Mouse (Mus musculus) stomach, embryonic 16.5 days (tissue): ENCODE measurements at regions not wholly inside any gene's neighbourhood (a gene's known extent, or its start where the extent isn't known, plus 50 kb on each side); places are given as distances from the start of the nearest gene placed in this dataset.

Source experiments
- ATAC-seq: fragments of 200-750 bp; cut with Nextera tagmentation; 2 replicates; pipeline ENCODE4 v1.8.0; 2017; ENCODE audit warnings: moderate number of reproducible peaks, moderate TSS enrichment; ENCODE audit not compliant: insufficient read depth, low FRiP score
- H3K27ac ChIP-seq: fragments of 300-500 bp; sonication (generic); 2 replicates; pipeline ENCODE4 v1.5.1; 2014; ENCODE audit warnings: low read length
- H3K27me3 ChIP-seq: fragments of 300-500 bp; sonication (generic); 2 replicates; pipeline ENCODE4 v1.6.1; 2014; ENCODE audit warnings: low read length, control low read depth, mixed read lengths; ENCODE audit not compliant: control insufficient read depth, insufficient read depth
- H3K36me3 ChIP-seq: fragments of 300-500 bp; sonication (generic); 2 replicates; pipeline ENCODE4 v1.6.1; 2014; ENCODE audit warnings: low read length; ENCODE audit not compliant: control insufficient read depth, insufficient read depth
- H3K4me1 ChIP-seq: fragments of 300-500 bp; sonication (generic); 2 replicates; pipeline ENCODE4 v1.6.1; 2014; ENCODE audit warnings: low read length, control low read depth, mixed read lengths; ENCODE audit not compliant: control insufficient read depth, insufficient read depth
- H3K4me2 ChIP-seq: fragments of 300-500 bp; sonication (generic); 2 replicates; pipeline ENCODE4 v1.6.1; 2014; ENCODE audit warnings: low read depth, low read length, mixed read lengths
- H3K4me3 ChIP-seq: fragments of 300-500 bp; sonication (generic); replicated peaks from 2 replicates; pipeline ENCODE4 v1.5.1; 2014; ENCODE audit warnings: mild to moderate bottlenecking, low read length
- H3K9ac ChIP-seq: fragments of 300-500 bp; sonication (generic); 2 replicates; pipeline ENCODE4 v1.6.1; 2014; ENCODE audit warnings: low read length
- H3K9me3 ChIP-seq: fragments of 300-500 bp; sonication (generic); replicated peaks from 2 replicates; pipeline ENCODE4 v1.6.1; 2016; ENCODE audit warnings: low read length, control low read depth; ENCODE audit not compliant: control insufficient read depth
- WGBS: fragments of 180-500 bp; shearing (Covaris S2); extraction: QIAGEN DNeasy Blood & Tissue Kit; methylation state at CpG from one replicate; pipeline ENCODE4 v1.1.7; 2014; 5-methylcytosine and 5-hydroxymethylcytosine counted together

DNA sequence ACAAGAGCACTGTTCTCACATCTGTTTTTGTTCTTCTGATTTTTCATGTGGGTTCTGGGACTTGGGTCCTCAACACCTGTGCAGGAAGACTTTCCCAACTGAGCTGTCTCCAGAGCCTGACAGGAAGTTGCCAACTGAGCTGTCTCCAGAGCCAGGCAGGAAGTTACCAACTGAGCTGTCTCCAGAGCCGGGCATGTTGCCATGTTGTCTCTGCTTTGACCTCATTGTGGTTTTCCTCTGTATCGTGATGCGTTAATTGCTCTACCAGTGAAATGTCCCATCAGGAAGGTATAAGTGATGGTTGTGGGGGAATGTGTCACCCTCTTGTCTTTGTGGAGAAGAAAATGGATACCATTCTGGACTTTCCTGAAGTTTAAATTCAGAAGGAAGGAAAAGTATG lies 54.4 kb upstream of the Olfm4 start:
- Histone ChIP-seq H3K9me3 (no peaks in the 10 kb centered on the region), H3K4me2 (no peak overlapping the region), H3K27ac (no peak overlapping the region), H3K36me3 (no peaks in the 10 kb centered on the region), H3K9ac (no peak overlapping the region), H3K27me3 (no peaks in the 10 kb centered on the region), H3K4me3 (no peak overlapping the region), H3K4me1 (no peaks in the 10 kb centered on the region)
- ATAC-seq: no peak
- 76% methylated on average over 3 of the region's 3 CpGs for WGBS

DNA sequence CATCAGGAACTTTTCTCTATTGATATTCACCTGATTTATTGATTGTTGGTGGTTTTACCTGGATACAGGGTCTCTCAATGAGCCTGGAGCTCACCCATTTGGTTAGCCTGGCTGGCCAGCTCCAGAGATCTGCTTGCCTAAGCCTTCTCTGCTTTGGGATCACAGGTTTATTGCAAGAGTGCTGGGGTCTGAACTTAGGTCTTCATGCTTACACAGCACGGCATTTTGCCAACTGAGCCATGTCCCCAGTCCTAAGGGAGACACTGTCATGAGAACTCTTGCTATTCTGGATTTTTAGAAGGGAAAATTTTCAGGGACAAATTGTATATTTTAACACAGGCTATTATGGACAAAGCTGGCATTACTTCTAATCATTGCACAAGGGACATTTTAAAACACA lies 56.7 kb upstream of the Olfm4 start:
- Histone ChIP-seq H3K36me3 (no peaks in the 10 kb centered on the region), H3K4me2 (no peak overlapping the region), H3K27ac (no peak overlapping the region), H3K9me3 (no peaks in the 10 kb centered on the region), H3K27me3 (no peaks in the 10 kb centered on the region), H3K9ac (no peak overlapping the region), H3K4me1 (no peaks in the 10 kb centered on the region), H3K4me3 (no peak overlapping the region)
- ATAC-seq: no peak
- WGBS: 79% methylated on average over 1 of the region's 1 CpGs

- Histone ChIP-seq H3K36me3 (no peaks in the 10 kb centered on the region), H3K9ac (no peak overlapping the region), H3K4me3 (no peak overlapping the region), H3K27me3 (no peaks in the 10 kb centered on the region), H3K27ac (no peak overlapping the region), H3K4me2 (no peak overlapping the region), H3K9me3 (no peaks in the 10 kb centered on the region), H3K4me1 (no peaks in the 10 kb centered on the region)
- no peak for ATAC-seq
- WGBS: 62% methylated on average over 9 of the region's 9 CpGs
These were observed 66.7 kb upstream of the Olfm4 start for GRCm38 (mm10) chr14:79916960-79917848.

DNA sequence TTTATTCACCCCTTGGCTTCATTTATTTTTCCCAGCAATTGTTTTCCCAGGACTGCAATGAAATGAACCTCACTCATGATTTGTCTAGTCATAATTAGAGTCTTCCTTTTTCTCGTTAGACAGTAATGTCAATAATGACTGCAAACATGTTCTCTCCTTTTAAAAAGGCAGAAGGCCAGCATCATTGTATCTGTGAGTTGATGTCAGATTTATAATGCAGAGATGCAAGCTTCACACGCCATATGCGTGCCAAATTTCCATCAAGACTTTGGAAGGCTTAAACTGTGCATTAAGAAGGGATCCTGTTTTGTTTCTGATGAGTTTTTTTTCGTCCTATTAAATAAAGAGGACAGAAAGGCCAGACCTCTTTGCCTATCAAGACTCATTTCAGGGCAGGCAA lies 68.9 kb upstream of the Olfm4 start:
- ATAC-seq: no peak
- no peaks in the 10 kb centered on the region for H3K4me1 ChIP-seq
- no peaks in the 10 kb centered on the region for H3K9me3 ChIP-seq
- WGBS: 67% methylated on average over 4 of the region's 4 CpGs
- H3K4me2 ChIP-seq: no peak overlapping the region
- no peaks in the 10 kb centered on the region for H3K36me3 ChIP-seq
- no peaks in the 10 kb centered on the region for H3K27me3 ChIP-seq
- no peak overlapping the region for H3K27ac ChIP-seq
- H3K9ac ChIP-seq: no peak overlapping the region
- H3K4me3 ChIP-seq: no peak overlapping the region

- Histone ChIP-seq H3K9me3 (no peaks in the 10 kb centered on the region), H3K36me3 (no peaks in the 10 kb centered on the region), H3K9ac (no peak overlapping the region), H3K27ac (no peak overlapping the region), H3K27me3 (no peaks in the 10 kb centered on the region), H3K4me2 (no peak overlapping the region), H3K4me3 (no peak overlapping the region), H3K4me1 (no peaks in the 10 kb centered on the region)
- ATAC-seq: no peak
These were observed 70.6 kb upstream of the Olfm4 start for GRCm38 (mm10) chr14:79913315-79913714.

DNA sequence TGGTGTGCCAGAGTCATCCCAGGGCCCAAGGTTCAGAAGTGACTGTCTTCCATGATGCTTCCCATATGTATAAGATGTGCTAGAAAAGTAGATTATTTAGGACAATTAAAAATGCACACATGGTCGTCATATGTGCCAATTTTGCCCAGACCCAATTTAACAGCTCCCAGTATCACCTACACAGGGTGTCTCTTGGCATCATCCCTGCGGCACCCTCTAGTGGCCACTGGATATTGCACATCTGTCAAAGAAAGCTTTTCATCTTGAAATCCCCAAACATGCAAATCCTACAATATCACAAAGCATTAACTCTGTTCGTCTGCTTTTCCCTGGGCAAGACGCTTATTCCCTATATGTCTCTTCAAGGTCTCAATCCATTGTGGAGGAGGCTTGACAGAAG lies 71.3 kb upstream of the Olfm4 start:
- Histone ChIP-seq H3K4me2 (no peak overlapping the region), H3K36me3 (no peaks in the 10 kb centered on the region), H3K27me3 (no peaks in the 10 kb centered on the region), H3K9ac (no peak overlapping the region), H3K9me3 (no peaks in the 10 kb centered on the region), H3K4me3 (no peak overlapping the region), H3K4me1 (no peaks in the 10 kb centered on the region), H3K27ac (no peak overlapping the region)
- WGBS: 44% methylated on average over 4 of the region's 4 CpGs
- ATAC-seq: no peak

DNA sequence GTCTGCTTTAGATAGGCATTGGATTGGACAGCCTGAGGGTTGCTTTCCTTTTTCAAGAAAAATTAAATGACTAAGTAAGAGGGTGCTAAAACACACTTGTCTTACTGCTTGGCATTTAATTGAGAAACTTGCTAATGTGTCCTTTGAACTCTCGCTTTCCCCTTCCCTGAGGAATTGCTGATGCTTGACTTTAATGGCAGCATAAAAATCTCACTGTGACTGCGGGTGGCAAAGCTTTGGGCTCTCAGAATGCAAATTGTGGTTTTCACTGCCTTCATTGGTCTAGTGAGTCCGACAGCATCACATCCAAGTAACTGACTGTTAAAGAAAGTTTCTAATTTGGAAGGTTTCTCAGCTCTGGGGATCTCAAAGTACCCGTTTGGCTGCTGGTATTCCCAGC lies 76.1 kb upstream of the Olfm4 start:
- no peak overlapping the region for H3K27ac ChIP-seq
- H3K4me3 ChIP-seq: no peak overlapping the region
- no peaks in the 10 kb centered on the region for H3K36me3 ChIP-seq
- no peaks in the 10 kb centered on the region for H3K9me3 ChIP-seq
- 48% methylated on average over 4 of the region's 4 CpGs for WGBS
- no peaks in the 10 kb centered on the region for H3K4me1 ChIP-seq
- H3K4me2 ChIP-seq: no peak overlapping the region
- ATAC-seq: no peak
- H3K27me3 ChIP-seq: no peaks in the 10 kb centered on the region
- no peak overlapping the region for H3K9ac ChIP-seq

GRCm38 (mm10) chr14:79905574-79905973 lies 78.3 kb upstream of the Olfm4 start:
- WGBS: 81% methylated on average over 2 of the region's 2 CpGs
- no peak for ATAC-seq
- Histone ChIP-seq H3K9ac (no peak overlapping the region), H3K27me3 (no peaks in the 10 kb centered on the region), H3K4me3 (no peak overlapping the region), H3K36me3 (no peaks in the 10 kb centered on the region), H3K4me2 (no peak overlapping the region), H3K4me1 (no peaks in the 10 kb centered on the region), H3K9me3 (no peaks in the 10 kb centered on the region), H3K27ac (no peak overlapping the region)

- Histone ChIP-seq H3K27me3 (no peaks in the 10 kb centered on the region), H3K4me2 (no peak overlapping the region), H3K9ac (no peak overlapping the region), H3K36me3 (no peaks in the 10 kb centered on the region), H3K9me3 (no peaks in the 10 kb centered on the region), H3K4me1 (no peaks in the 10 kb centered on the region), H3K27ac (no peak overlapping the region), H3K4me3 (no peak overlapping the region)
- WGBS: 32% methylated on average over 1 of the region's 1 CpGs
- ATAC-seq: no peak
These were observed 81.5 kb upstream of the Olfm4 start for GRCm38 (mm10) chr14:79902355-79902754.
